Mouse (Mus musculus): ENCODE data around the gene Ly6g6f.

DNA sequence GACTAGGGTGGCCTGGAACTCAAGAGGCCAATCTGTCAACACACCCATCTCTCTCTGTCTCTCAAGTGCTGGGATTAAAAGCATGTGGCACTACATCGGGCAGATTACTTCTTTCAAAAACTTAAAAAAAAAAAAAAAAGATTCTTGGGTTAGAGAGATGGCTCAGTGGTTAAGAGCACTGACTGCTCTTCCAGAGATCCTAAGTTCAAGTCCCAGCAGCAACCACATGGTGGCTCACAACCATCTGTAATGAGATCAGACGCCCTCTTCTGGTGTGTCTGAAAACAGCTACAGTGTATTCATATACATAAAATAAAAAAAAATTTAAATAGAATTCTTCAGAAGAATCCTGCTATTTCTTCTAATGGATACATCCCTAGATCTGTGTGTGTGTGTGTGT, 2.7 kb upstream of the Ly6g6f start:
- TF ChIP-seq CTCF (IDR thresholded peaks at IDR 0.05; ENCODE audit: borderline replicate concordance, insufficient read depth, low read length) (no peak), POLR2A (IDR thresholded peaks at IDR 0.05; ENCODE audit: low read depth, low read length) (no peak)
